Mouse (Mus musculus) midbrain, embryonic 10.5 days (tissue): ENCODE data around the gene Gm9918. TPM values are rescaled to one million over a fixed set of nuclear protein-coding genes. Genes with fewer than 3 reads are reported as not detected.

Experiments
- DNase-seq: peaks from one replicate; pipeline ENCODE4 v3.0.0-alpha.2; 2017; ENCODE audit warnings: low spot score
- H3K27ac ChIP-seq: fragments of 300-500 bp; sonication (generic); replicated peaks from 2 replicates; pipeline ENCODE4 v1.5.1; 2016; ENCODE audit warnings: mild to moderate bottlenecking
- H3K27me3 ChIP-seq: fragments of 300-500 bp; sonication (generic); 2 replicates; pipeline ENCODE4 v1.6.1; 2016; ENCODE audit warnings: low read depth, mild to moderate bottlenecking; ENCODE audit not compliant: poor library complexity, severe bottlenecking
- H3K36me3 ChIP-seq: fragments of 300-500 bp; sonication (generic); 2 replicates; pipeline ENCODE4 v1.6.1; 2016; ENCODE audit warnings: mild to moderate bottlenecking, moderate library complexity
- H3K4me1 ChIP-seq: fragments of 300-500 bp; sonication (generic); 2 replicates; pipeline ENCODE4 v1.6.1; 2016
- H3K4me3 ChIP-seq: fragments of 300-500 bp; sonication (generic); 2 replicates; pipeline ENCODE4 v1.5.1; 2016; ENCODE audit warnings: mild to moderate bottlenecking, moderate library complexity
- H3K9me3 ChIP-seq: fragments of 300-500 bp; sonication (generic); replicated peaks from 2 replicates; pipeline ENCODE4 v1.6.1; 2016; ENCODE audit warnings: mild to moderate bottlenecking
- WGBS: fragments of 180-500 bp; shearing (Covaris S2); methylation state at CpG from one replicate; pipeline ENCODE4 v1.1.7; 2016; 5-methylcytosine and 5-hydroxymethylcytosine counted together
- polyA plus RNA-seq: library from polyadenylated mRNA; unstranded; fragments of >200 nt; fragmentation: Nextera tagmentation; extraction: Ambion mirVana; gene quantifications from 2 replicates; pipeline ENCODE4 v1.2.1, GENCODE M21; 2016

The Gm9918 gene
- polyA plus RNA-seq, 1 experiment from 2014 or later = 0.35 TPM

GRCm38 (mm10) chr15:102239260-102239590 lies 31.1 kb upstream of the Gm9918 start:
- H3K27ac ChIP-seq = no peak overlapping the region
- DNase-seq = peak; percentile 86
- peaks cover 40% of the 10 kb centered on the region for H3K4me1 ChIP-seq
- 11% methylated on average over 9 of the region's 9 CpGs for WGBS
- H3K9me3 ChIP-seq = no peaks in the 10 kb centered on the region
- H3K36me3 ChIP-seq = no peaks in the 10 kb centered on the region
- H3K4me3 ChIP-seq = peak overlapping the region; percentile 3; the same call in 1 of the 2 replicates
- H3K27me3 ChIP-seq = peaks cover 48% of the 10 kb centered on the region

DNA sequence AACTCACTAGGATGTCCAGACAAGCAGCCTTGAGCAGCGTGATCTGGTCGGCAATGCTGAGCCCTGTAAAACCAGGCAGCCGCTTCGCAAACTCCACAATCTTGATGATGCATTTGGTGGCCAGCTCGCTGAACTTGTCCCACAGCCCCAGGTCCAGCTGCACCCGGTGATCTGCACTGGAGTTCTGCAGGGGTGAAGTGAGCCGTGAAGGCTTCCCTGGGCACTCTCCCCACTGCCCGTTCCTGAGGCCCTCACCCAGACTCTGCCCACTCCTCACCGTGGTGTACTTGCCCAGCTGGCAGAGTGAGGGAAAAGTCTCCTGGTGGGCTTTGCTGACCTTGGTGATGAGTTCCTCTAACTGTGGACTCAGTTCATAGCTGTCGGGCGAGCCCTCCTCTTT lies 30.5 kb upstream of the Gm9918 start:
- Histone ChIP-seq H3K27me3 (peaks cover 54% of the 10 kb centered on the region), H3K36me3 (no peaks in the 10 kb centered on the region), H3K4me1 (peaks cover 38% of the 10 kb centered on the region), H3K27ac (no peak overlapping the region), H3K4me3 (no peak overlapping the region), H3K9me3 (no peaks in the 10 kb centered on the region)
- 76% methylated on average over 11 of the region's 11 CpGs for WGBS
- no peak for DNase-seq

DNA sequence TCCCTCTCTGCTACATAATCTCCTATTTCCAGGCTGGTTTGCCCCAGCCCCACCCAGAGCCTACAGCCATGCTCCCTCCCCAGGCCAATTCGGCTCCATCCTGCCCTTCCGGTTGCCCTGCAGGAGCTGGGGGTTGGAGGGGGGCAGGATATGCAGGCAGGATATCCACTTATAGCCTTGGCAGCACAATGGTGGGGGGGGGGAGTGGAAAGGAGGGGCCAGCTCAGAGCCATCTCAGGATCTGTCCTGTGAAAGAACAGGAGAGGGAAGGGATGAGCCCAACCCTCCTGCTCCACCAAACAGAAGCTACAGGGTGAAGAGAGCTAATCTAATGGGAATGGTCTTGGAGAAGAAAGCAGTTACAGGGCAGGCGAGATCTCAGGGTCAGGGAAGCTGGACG lies 29.8 kb upstream of the Gm9918 start:
- Histone ChIP-seq H3K4me1 (peaks cover 38% of the 10 kb centered on the region), H3K9me3 (no peaks in the 10 kb centered on the region), H3K27ac (no peak overlapping the region), H3K36me3 (no peaks in the 10 kb centered on the region), H3K27me3 (peaks cover 62% of the 10 kb centered on the region), H3K4me3 (no peak overlapping the region)
- DNase-seq = no peak
- 85% methylated on average over 4 of the region's 4 CpGs for WGBS

- Histone ChIP-seq H3K4me3 (no peak overlapping the region), H3K4me1 (peaks cover 51% of the 10 kb centered on the region), H3K27me3 (peaks cover 82% of the 10 kb centered on the region), H3K27ac (no peak overlapping the region), H3K36me3 (no peaks in the 10 kb centered on the region), H3K9me3 (no peaks in the 10 kb centered on the region)
- 26% methylated on average over 12 of the region's 12 CpGs for WGBS
- no peak for DNase-seq
Observed at GRCm38 (mm10) chr15:102242404-102243228, 27.7 kb upstream of the Gm9918 start.

DNA sequence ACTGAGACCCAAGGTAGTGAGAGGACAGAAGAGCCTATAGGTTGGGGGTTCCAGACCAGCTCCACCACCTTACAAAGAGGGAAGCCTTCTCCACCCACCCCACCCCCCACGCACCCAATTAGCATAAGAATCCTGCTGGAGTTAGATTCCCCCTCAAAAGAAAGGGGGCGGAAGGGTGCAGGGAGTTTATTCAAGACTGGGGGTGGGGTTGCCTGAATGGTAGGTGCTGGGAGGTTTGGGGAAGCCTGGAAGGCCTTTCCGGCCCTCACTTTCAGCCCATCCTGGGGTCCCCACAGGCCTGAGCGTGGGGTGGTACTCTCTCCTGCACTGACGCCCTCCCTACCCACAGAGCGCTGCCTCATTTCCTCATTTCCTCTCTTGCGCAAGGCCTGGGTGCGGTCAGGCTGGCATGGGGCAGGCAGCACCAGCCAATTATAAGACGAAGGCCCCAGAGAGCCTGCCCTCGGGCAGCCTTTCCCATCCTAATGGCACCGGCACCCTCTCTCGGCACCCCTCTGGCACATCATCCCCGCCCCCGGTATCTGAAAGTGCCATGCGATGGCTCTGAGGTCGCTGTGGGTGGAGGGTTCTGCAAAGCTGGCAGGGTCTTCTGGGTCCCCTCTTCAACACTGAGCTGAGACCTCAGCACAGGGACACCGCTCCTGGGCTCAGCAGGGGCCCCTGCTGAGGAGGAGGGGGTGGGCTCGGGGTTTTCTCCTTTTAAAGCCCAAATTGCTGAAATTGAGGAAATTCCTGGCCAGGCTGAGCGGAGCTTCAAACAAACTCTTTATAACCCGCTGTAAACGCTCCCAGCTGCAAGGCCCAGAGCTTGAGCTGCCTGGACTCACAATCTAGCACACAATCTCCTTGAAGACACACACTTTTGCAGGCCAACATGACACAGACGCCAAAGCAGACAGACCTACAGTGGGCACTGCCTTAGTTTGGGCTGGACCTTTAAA lies 26.9 kb upstream of the Gm9918 start:
- Histone ChIP-seq H3K4me1 (peaks cover 60% of the 10 kb centered on the region), H3K27ac (peak overlapping the region; percentile 30; the same call in 1 of the 2 replicates), H3K36me3 (no peaks in the 10 kb centered on the region), H3K27me3 (peaks cover 91% of the 10 kb centered on the region), H3K4me3 (peak overlapping the region; percentile 31), H3K9me3 (no peaks in the 10 kb centered on the region)
- WGBS = 9% methylated on average over 22 of the region's 22 CpGs
- no peak for DNase-seq

DNA sequence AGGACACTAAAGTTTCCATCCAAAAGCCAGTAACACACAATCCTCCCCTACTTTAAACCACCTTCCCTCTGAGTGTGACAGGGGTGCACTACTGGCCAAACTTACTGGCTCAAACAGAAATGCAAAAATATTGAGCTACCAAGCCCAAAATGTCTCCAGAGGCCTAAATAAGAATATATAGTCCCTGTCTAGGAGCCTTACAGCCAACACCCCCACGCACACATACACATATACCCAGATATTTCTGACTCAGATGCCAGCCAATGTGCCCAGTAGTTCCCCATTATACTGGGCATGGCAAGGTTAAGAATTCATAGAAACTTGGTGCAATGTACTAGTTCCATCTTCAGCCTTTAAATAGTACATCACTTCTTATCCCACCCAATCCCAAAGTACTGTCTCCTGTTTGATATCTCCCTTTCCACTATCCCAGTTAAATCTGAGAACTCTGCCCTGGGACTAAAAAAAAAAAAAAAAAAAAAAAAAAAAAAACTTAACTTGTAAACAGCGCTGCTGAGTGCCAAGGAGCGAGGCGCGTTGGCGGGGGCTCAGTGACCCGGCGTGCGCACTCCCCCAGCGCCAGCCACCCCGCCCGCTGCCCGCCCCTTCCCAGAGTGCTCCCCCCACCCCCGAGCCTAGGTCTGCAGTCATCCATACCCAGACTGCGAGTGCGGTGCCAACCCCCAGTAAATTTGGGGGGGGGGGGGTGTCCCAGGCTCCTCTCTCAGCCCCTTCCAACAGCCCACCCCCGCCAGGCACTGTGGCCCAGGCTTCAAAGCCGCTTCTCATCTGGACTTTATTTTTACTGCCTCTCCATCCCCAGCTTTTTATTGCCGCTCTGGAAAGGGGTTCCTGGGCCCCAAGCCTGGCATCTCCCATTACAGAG lies 25.8 kb upstream of the Gm9918 start:
- DNase-seq = no peak
- Histone ChIP-seq H3K9me3 (no peaks in the 10 kb centered on the region), H3K36me3 (no peaks in the 10 kb centered on the region), H3K27ac (no peak overlapping the region), H3K4me1 (peaks cover 70% of the 10 kb centered on the region), H3K4me3 (peak overlapping the region; percentile 70; the same call in 1 of the 2 replicates), H3K27me3 (peaks cover 97% of the 10 kb centered on the region)
- 4% methylated on average over 19 of the region's 19 CpGs for WGBS

GRCm38 (mm10) chr15:102245461-102245881 lies 24.9 kb upstream of the Gm9918 start:
- peaks cover 79% of the 10 kb centered on the region for H3K4me1 ChIP-seq
- DNase-seq = no peak
- peak overlapping the region; percentile 75; the same call in 1 of the 2 replicates for H3K27ac ChIP-seq

DNA sequence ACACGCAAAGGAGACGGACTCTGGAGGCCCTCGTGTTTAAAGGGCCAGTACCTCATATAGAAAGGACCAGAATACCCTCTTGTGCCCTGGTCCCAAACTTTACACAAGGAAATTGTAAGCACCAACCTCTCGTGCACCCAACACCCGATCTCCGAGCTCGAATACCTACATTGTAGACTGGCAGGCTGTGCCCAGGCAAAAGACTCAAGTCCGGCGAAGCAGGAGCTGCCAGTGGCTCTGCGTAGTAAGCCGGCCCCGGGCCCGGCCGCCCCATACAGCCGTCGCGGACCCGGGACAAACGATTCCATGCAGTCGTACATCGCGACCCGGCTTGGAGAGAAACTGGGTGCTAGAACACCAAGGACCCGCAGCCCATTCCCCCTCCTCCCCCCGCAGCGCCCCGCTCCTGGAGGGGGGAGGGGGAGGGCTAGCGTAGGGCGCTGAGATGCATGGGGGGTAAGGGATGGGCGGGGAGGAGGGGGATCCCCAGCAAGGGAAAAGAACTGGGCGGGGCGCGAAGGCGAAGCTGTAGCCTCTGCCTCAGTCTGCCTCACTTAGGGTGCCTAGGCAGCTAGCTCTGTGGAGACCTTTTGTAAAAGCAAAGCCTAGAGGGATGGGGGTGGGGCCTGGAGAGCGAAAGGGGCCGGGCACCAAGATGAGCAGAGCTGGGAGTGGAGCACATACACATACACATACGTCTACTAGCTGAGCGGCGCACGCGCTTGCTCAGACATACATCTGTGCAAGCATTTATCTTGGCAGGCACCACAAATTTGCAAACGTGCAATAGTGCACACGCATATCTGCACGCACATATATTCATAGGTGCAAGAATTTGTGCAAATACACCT lies 24.2 kb upstream of the Gm9918 start:
- DNase-seq = peak; percentile 72
- Histone ChIP-seq H3K4me1 (peaks cover 86% of the 10 kb centered on the region), H3K9me3 (no peaks in the 10 kb centered on the region), H3K27ac (peak overlapping the region; percentile 75), H3K4me3 (peak overlapping the region; percentile 70), H3K36me3 (no peaks in the 10 kb centered on the region), H3K27me3 (peaks cover 100% of the 10 kb centered on the region)
- under 1% methylated on average over 43 of the region's 44 CpGs for whole genome bisulfite sequencing

More at GRCm38 (mm10) chr15:102245461-102245881, 24.9 kb upstream of the Gm9918 start:
- Histone ChIP-seq H3K4me3 (peak overlapping the region; percentile 70), H3K9me3 (no peaks in the 10 kb centered on the region), H3K36me3 (no peaks in the 10 kb centered on the region), H3K27me3 (peaks cover 100% of the 10 kb centered on the region)
- WGBS = 3% methylated on average over 14 of the region's 14 CpGs

DNA sequence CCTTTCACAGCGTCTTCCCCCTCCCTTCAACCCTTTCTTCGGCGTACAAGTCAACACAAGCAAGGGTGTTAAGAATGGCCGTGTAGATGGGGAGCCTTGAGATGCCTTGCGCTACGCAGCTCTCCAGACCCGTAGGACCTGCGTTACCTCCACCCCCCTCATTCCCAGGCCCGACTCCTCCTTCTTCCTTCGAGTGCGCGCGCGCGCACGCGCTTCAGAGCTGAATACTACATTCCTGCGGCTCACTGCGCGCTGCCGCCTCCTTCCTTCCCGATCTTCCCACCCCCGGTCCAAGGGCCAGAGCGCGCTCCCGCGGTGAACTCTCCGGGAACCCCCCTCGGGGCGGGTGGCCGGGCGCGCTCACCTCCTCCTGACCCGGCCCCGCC lies 23.5 kb upstream of the Gm9918 start:
- Histone ChIP-seq H3K36me3 (no peaks in the 10 kb centered on the region), H3K9me3 (no peaks in the 10 kb centered on the region), H3K27ac (peak overlapping the region; percentile 75), H3K27me3 (peaks cover 100% of the 10 kb centered on the region), H3K4me3 (peak overlapping the region; percentile 70), H3K4me1 (peaks cover 86% of the 10 kb centered on the region)
- under 1% methylated on average over 34 of the region's 35 CpGs for WGBS
- peak; percentile 84 for DNase-seq

GRCm38 (mm10) chr15:102247252-102248130 lies 22.9 kb upstream of the Gm9918 start:
- H3K4me3 ChIP-seq = peak overlapping the region; percentile 70
- peak overlapping the region; percentile 75 for H3K27ac ChIP-seq
- H3K9me3 ChIP-seq = no peaks in the 10 kb centered on the region
- DNase-seq = peak; percentile 66
- under 1% methylated on average over 59 of the region's 65 CpGs for WGBS
- no peaks in the 10 kb centered on the region for H3K36me3 ChIP-seq
- peaks cover 85% of the 10 kb centered on the region for H3K4me1 ChIP-seq
- peaks cover 100% of the 10 kb centered on the region for H3K27me3 ChIP-seq
